Mouse (Mus musculus) lung, postnatal 14 days (tissue): ENCODE measurements around the gene Hspb2.

ENCODE experiments used
- DNase-seq: peaks from one replicate; pipeline ENCODE4 v3.0.0; 2021

The Hspb2 gene

DNA sequence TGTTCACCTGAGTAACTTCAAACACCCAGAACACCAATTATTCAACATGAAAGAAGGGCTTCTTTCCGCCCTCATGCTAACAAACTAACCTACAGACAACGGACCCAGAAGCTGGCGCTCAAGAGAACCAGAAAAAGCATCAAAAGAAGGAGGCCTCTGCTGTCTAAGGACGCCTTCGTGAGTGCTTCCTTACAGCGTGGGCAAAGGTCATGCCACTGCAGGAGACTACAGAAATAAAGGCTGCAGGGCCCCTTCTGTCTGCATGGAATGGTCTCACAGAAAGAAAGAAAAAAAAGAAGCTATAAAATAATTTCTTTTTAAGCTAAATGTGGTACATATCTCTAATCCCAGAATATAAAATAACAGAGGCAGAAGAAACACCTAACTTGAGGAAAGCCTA is 47.2 kb downstream of the Hspb2 start:
- DNase-seq, result no peak
